Mouse (Mus musculus): ENCODE data around the gene Tshz3. TPM values are rescaled to one million over a fixed set of nuclear protein-coding genes. Genes with fewer than 3 reads are reported as not detected.

Tshz3 gene
- polyA plus RNA-seq, 1 experiment, result 0.60 TPM

DNA sequence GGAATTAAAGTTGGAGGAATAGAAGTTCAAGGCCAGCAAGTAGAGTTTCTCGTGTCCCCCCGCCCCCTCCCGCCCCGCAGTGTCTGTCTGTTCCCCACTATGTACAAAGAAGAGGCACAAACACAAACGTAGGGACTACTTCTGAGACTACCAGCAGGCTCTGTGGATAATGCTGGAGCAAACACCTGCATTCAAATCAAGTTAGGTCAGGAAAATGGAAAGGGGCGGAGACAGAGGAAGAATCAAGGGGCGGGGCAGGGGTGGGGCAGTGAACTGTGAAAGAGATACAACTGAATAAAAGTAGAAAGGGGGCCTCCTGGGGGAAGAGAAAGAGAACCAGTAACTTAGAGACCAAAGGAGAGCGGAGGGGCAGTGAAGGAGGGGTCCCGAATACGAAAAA lies 19.4 kb upstream of the Tshz3 start:
- Histone ChIP-seq H3K27ac (ENCODE audit: control insufficient read depth, insufficient read depth, low read depth, low read length, poor library complexity) (no peak overlapping the region), H3K4me3 (replicated peaks; ENCODE audit: control insufficient read depth, low read depth, low read length) (no peak overlapping the region), H3K4me1 (ENCODE audit: control insufficient read depth, insufficient read depth, low read length) (no peaks in the 10 kb centered on the region)
- TF ChIP-seq CTCF (IDR thresholded peaks at IDR 0.05; ENCODE audit: control insufficient read depth, insufficient read depth, low read length) (no peak), POLR2A (IDR thresholded peaks at IDR 0.05; ENCODE audit: borderline replicate concordance, control insufficient read depth, low read depth, low read length) (no peak)
- 13% methylated on average over 10 of the region's 10 CpGs for WGBS

- TF ChIP-seq CTCF (IDR thresholded peaks at IDR 0.05; ENCODE audit: control insufficient read depth, insufficient read depth, low read length) (no peak), POLR2A (IDR thresholded peaks at IDR 0.05; ENCODE audit: borderline replicate concordance, control insufficient read depth, low read depth, low read length) (no peak)
- WGBS, result 5% methylated on average over 9 of the region's 9 CpGs
- no peak overlapping the region for H3K27ac ChIP-seq (ENCODE audit: control insufficient read depth, insufficient read depth, low read depth, low read length, poor library complexity)
- H3K4me1 ChIP-seq (ENCODE audit: control insufficient read depth, insufficient read depth, low read length), result no peaks in the 10 kb centered on the region
- no peak overlapping the region for H3K4me3 ChIP-seq (replicated peaks; ENCODE audit: control insufficient read depth, low read depth, low read length)
Observed at GRCm38 (mm10) chr7:36679031-36679618, 18.8 kb upstream of the Tshz3 start.

- WGBS, result 4% methylated on average over 18 of the region's 18 CpGs
- no peak overlapping the region for H3K4me3 ChIP-seq (replicated peaks; ENCODE audit: control insufficient read depth, low read depth, low read length)
- H3K4me1 ChIP-seq (ENCODE audit: control insufficient read depth, insufficient read depth, low read length), result no peaks in the 10 kb centered on the region
- TF ChIP-seq CTCF (IDR thresholded peaks at IDR 0.05; ENCODE audit: control insufficient read depth, insufficient read depth, low read length) (no peak), POLR2A (IDR thresholded peaks at IDR 0.05; ENCODE audit: borderline replicate concordance, control insufficient read depth, low read depth, low read length) (no peak)
- H3K27ac ChIP-seq (ENCODE audit: control insufficient read depth, insufficient read depth, low read depth, low read length, poor library complexity), result no peak overlapping the region
Observed at GRCm38 (mm10) chr7:36679866-36680458, 18.0 kb upstream of the Tshz3 start.

DNA sequence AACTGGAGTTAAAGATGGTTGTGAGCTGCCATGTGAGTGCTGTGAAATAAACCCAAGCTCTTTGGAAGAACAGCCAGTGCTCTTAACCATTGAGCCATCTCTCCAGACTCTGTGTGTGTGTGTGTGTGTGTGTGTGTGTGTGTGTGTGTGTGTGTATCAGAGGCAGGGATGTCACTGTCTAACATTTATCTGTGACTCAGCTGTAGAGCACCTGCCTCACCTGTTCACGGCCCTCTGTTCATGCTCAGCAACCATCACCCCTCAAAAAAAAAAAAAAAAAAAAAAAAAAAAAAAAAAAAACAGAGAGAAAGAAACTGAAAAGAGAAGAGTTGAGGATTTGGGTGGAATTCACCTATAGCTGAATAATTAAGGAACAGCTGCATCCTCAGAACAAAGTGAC lies 10.4 kb upstream of the Tshz3 start:
- Histone ChIP-seq H3K4me1 (ENCODE audit: control insufficient read depth, insufficient read depth, low read length) (no peaks in the 10 kb centered on the region), H3K27ac (ENCODE audit: control insufficient read depth, insufficient read depth, low read depth, low read length, poor library complexity) (no peak overlapping the region), H3K4me3 (replicated peaks; ENCODE audit: control insufficient read depth, low read depth, low read length) (no peak overlapping the region)
- TF ChIP-seq POLR2A (IDR thresholded peaks at IDR 0.05; ENCODE audit: borderline replicate concordance, control insufficient read depth, low read depth, low read length), result no peak
- no peak for TF ChIP-seq CTCF (IDR thresholded peaks at IDR 0.05; ENCODE audit: control insufficient read depth, insufficient read depth, low read length)
- 80% methylated on average over 1 of the region's 1 CpGs for WGBS

DNA sequence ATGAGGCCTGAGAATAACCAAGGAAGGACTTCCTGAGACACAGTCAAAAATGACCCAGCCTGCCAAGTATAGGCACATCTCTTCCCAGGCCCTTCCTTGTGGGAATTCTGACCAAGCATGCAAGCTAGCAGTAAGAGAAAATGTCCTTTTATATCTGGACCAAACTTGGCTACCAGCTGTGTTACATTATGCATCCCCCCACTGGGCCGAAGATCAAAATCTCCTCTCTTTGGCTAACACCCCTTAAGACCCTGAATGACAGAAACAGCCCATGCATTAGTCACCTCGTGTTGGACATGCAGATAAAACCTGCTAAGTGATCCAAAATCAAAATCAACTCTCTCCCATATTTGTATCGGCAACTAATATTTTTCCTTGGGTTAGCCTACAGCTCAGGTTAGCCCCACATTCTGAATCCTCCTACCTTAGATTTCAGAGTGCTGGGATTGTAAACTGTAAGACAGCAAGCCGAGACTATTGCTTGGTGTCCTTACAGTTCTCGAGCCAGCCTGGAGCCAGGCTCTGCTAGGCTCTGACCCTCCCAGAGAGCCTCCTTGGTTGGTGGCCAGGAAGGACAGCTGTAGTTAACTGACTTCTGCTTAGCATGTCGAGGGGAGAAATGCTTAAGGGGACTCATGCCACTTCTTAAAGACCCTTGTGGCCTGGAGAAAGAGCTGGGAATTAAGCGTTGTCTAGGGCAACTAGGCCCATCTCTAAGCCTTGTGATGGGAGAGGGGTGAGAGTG lies 8.7 kb upstream of the Tshz3 start:
- Histone ChIP-seq H3K27ac (ENCODE audit: control insufficient read depth, insufficient read depth, low read depth, low read length, poor library complexity) (no peak overlapping the region), H3K4me1 (ENCODE audit: control insufficient read depth, insufficient read depth, low read length) (no peaks in the 10 kb centered on the region), H3K4me3 (replicated peaks; ENCODE audit: control insufficient read depth, low read depth, low read length) (no peak overlapping the region)
- 73% methylated on average over 7 of the region's 7 CpGs for WGBS
- TF ChIP-seq CTCF (IDR thresholded peaks at IDR 0.05; ENCODE audit: control insufficient read depth, insufficient read depth, low read length), result no peak
- TF ChIP-seq POLR2A (IDR thresholded peaks at IDR 0.05; ENCODE audit: borderline replicate concordance, control insufficient read depth, low read depth, low read length), result no peak

DNA sequence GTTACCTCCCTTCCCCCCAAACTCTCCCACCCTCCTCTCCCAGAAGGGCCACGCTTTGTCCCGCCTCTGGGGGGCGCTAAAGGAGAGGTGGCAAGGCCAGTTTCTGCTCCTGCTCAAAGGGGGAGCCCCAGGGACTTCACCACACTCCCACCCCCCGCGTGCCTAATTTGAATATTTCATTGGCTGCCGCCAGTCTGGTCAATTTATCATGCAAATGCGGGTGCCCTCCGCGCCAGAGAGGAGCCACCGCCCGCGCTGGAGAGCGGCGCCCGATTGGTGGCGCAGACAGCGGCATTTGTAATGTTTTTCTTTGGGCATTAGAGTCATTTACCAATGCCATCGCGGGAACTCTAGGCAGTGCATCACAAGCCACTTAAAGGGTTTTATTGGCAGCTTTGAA lies 7.4 kb upstream of the Tshz3 start:
- H3K4me1 ChIP-seq (ENCODE audit: control insufficient read depth, insufficient read depth, low read length), result no peaks in the 10 kb centered on the region
- no peak overlapping the region for H3K27ac ChIP-seq (ENCODE audit: control insufficient read depth, insufficient read depth, low read depth, low read length, poor library complexity)
- TF ChIP-seq CTCF (IDR thresholded peaks at IDR 0.05; ENCODE audit: control insufficient read depth, insufficient read depth, low read length) (no peak), POLR2A (IDR thresholded peaks at IDR 0.05; ENCODE audit: borderline replicate concordance, control insufficient read depth, low read depth, low read length) (no peak)
- 3% methylated on average over 19 of the region's 19 CpGs for WGBS
- no peak overlapping the region for H3K4me3 ChIP-seq (replicated peaks; ENCODE audit: control insufficient read depth, low read depth, low read length)

DNA sequence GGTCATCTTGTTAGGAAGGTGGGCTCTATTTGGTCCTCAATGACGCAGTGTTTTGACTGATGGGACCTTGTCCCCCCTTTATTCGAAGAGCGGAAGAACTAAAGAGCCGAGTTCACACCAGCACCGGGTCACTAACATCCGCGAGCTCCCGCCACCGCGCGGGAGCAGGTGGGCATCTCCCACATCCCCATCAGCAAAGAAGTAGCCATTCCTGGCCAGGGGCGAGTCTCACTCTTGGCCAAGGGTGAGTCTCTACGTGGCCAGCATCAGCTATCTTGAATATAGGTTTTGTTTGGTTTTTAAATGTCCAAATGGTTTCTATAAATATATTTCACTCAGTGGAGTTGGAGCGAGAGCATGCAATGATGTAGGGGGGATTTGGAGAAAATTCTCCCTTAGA lies 6.3 kb upstream of the Tshz3 start:
- Histone ChIP-seq H3K27ac (ENCODE audit: control insufficient read depth, insufficient read depth, low read depth, low read length, poor library complexity) (no peak overlapping the region), H3K4me3 (replicated peaks; ENCODE audit: control insufficient read depth, low read depth, low read length) (no peak overlapping the region), H3K4me1 (ENCODE audit: control insufficient read depth, insufficient read depth, low read length) (no peaks in the 10 kb centered on the region)
- TF ChIP-seq POLR2A (IDR thresholded peaks at IDR 0.05; ENCODE audit: borderline replicate concordance, control insufficient read depth, low read depth, low read length), result no peak
- no peak for TF ChIP-seq CTCF (IDR thresholded peaks at IDR 0.05; ENCODE audit: control insufficient read depth, insufficient read depth, low read length)
- WGBS, result 8% methylated on average over 14 of the region's 14 CpGs

DNA sequence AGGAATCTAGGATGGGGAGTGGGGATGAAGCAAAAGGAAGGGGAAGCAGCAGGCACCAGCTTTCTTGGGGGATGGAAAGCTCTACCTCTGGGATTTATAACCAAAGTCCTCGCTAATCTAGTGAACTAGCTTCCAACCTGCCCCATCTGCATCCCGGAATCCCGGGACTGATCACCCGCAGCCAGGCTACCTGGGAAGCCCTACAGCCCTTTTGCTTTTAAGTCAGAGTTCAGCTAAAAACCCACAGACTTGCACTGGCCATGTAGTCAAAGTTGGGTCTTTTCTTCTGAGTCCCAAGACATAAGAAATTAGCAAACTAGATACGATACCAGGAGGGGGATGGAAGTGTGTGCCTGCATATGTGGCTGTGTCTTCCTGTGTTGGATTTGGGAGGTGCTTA lies 5.5 kb upstream of the Tshz3 start:
- Histone ChIP-seq H3K4me1 (ENCODE audit: control insufficient read depth, insufficient read depth, low read length) (no peaks in the 10 kb centered on the region), H3K27ac (ENCODE audit: control insufficient read depth, insufficient read depth, low read depth, low read length, poor library complexity) (no peak overlapping the region), H3K4me3 (replicated peaks; ENCODE audit: control insufficient read depth, low read depth, low read length) (no peak overlapping the region)
- TF ChIP-seq CTCF (IDR thresholded peaks at IDR 0.05; ENCODE audit: control insufficient read depth, insufficient read depth, low read length), result no peak
- no peak for TF ChIP-seq POLR2A (IDR thresholded peaks at IDR 0.05; ENCODE audit: borderline replicate concordance, control insufficient read depth, low read depth, low read length)
- WGBS, result 13% methylated on average over 5 of the region's 5 CpGs
